In genomic region chr6:85391803-85392202, GRCm38 (mm10) we compare ENCODE assay signal across 10 mouse cellular contexts. TPM values are rescaled to one million over a fixed set of nuclear protein-coding genes. Genes with fewer than 3 reads are reported as not detected.
DNase-seq lines count a peak whose midpoint lies in the region; ATAC-seq and TF ChIP-seq lines count a peak whose summit lies in the region.
"Had no signal": no experiment of that assay in that cellular context is flagged by ENCODE, and none has a peak within 500 bp of the region (broad histone marks: within the 10 kb centered on the region; RNA-seq: fewer than 3 reads in every experiment).

No protein-coding gene starts in this region.

- TF ChIP-seq POLR2A in ES-Bruce4 (IDR thresholded peaks at IDR 0.05; ENCODE audit: insufficient read depth, low read length) = no peak

- H3K4me1 ChIP-seq in hindbrain, embryonic 14.5 days (replicated peaks; ENCODE audit: control insufficient read depth, insufficient read depth, low read length) = no peaks in the 10 kb centered on the region
- no peaks in the 10 kb centered on the region for H3K4me1 ChIP-seq in hindbrain, embryonic 12.5 days
- H3K4me1 ChIP-seq in ES-Bruce4 (ENCODE audit: control insufficient read depth, insufficient read depth, low read length) = no peaks in the 10 kb centered on the region

- no peak for ATAC-seq in hindbrain, embryonic 14.5 days (ENCODE audit: low FRiP score)
- no peak for ATAC-seq in hindbrain, embryonic 12.5 days (ENCODE audit: low FRiP score)

- peak; percentile 71 for TF ChIP-seq CTCF in ES-Bruce4 (IDR thresholded peaks at IDR 0.05; ENCODE audit: low read depth, low read length)

- no peak overlapping the region for H3K4me3 ChIP-seq in hindbrain, embryonic 14.5 days (replicated peaks; ENCODE audit: low read length)
- H3K4me3 ChIP-seq in hindbrain, embryonic 12.5 days = no peak overlapping the region
- H3K4me3 ChIP-seq in ES-Bruce4 (ENCODE audit: low read depth, low read length) = no peak overlapping the region
- H3K4me3 ChIP-seq: erythroblast, embryonic 14.5 days; megakaryocyte, embryonic 14.5 days had no signal

- H3K4me2 ChIP-seq in hindbrain, embryonic 14.5 days (replicated peaks) = no peak overlapping the region
- no peak overlapping the region for H3K4me2 ChIP-seq in hindbrain, embryonic 12.5 days (replicated peaks)

- peak; percentile 77 for DNase-seq in hindbrain, embryonic 14.5 days (ENCODE audit: low spot score)
- peak; percentile 51 for DNase-seq in c-Kit-positive CD71-positive TER-119-positive erythroid progenitor cells, embryonic 14.5 days (ENCODE audit: low spot score)
- peak; percentile 26 to 34 for DNase-seq in gastrocnemius, adult 8-10 months (ENCODE audit: low spot score in 2 of 2)
- DNase-seq in layer of hippocampus, postnatal 25 days (ENCODE audit: extremely low spot score in 1 of 2, low spot score in 1 of 2) = peak; percentile 38 to 83
- DNase-seq in natural killer cell, adult 2 months (ENCODE audit: low spot score in 2 of 2) = peak; percentile 27 to 60
- DNase-seq in urinary bladder, postnatal 10 days (ENCODE audit: low spot score) = peak; percentile 38

- TF ChIP-seq EP300 in ES-Bruce4 (IDR thresholded peaks at IDR 0.05; ENCODE audit: insufficient read depth, low read depth, low read length) = no peak

- no peak overlapping the region for H3K9ac ChIP-seq in hindbrain, embryonic 14.5 days
- no peak overlapping the region for H3K9ac ChIP-seq in hindbrain, embryonic 12.5 days
- H3K9ac ChIP-seq in ES-Bruce4 (ENCODE audit: low read depth, poor library complexity, severe bottlenecking) = no peak overlapping the region

- no peak overlapping the region for H3K27ac ChIP-seq in hindbrain, embryonic 14.5 days
- H3K27ac ChIP-seq in hindbrain, embryonic 12.5 days = no peak overlapping the region
- H3K27ac ChIP-seq in ES-Bruce4 (ENCODE audit: insufficient read depth, low read length) = no peak overlapping the region

- WGBS in hindbrain, embryonic 14.5 days = 12% methylated on average over 5 of the region's 7 CpGs
- 29% methylated on average over 6 of the region's 7 CpGs for WGBS in hindbrain, embryonic 12.5 days

- H3K27me3 ChIP-seq in hindbrain, embryonic 14.5 days (ENCODE audit: control insufficient read depth, insufficient read depth, low read length) = no peaks in the 10 kb centered on the region
- no peaks in the 10 kb centered on the region for H3K27me3 ChIP-seq in hindbrain, embryonic 12.5 days
- no peaks in the 10 kb centered on the region for H3K27me3 ChIP-seq in ES-Bruce4 (ENCODE audit: control insufficient read depth, insufficient read depth, low read length, poor library complexity, severe bottlenecking)

- H3K9me3 ChIP-seq in hindbrain, embryonic 14.5 days (ENCODE audit: control insufficient read depth, low read length) = no peaks in the 10 kb centered on the region
- no peaks in the 10 kb centered on the region for H3K9me3 ChIP-seq in hindbrain, embryonic 12.5 days (replicated peaks)
- H3K9me3 ChIP-seq in ES-Bruce4 (replicated peaks; ENCODE audit: control insufficient read depth, insufficient read depth, low read length, poor library complexity, severe bottlenecking) = no peaks in the 10 kb centered on the region; the same call in 1 of the 2 replicates

- no peaks in the 10 kb centered on the region for H3K36me3 ChIP-seq in hindbrain, embryonic 14.5 days (replicated peaks; ENCODE audit: control insufficient read depth, insufficient read depth)
- H3K36me3 ChIP-seq in hindbrain, embryonic 12.5 days = no peaks in the 10 kb centered on the region
- H3K36me3 ChIP-seq in ES-Bruce4 (ENCODE audit: control insufficient read depth, insufficient read depth, low read length, poor library complexity, severe bottlenecking) = no peaks in the 10 kb centered on the region

RNA-seq across cellular contexts. Expression of gene Rab11fip5, which starts 17.4 kb away (rescaled TPM):
- polyA plus RNA-seq in hindbrain, embryonic 14.5 days (2014; fragmentation: Nextera tagmentation; extraction: Ambion mirVana) = 21.3 and 24.6 TPM in 2 replicates
- polyA plus RNA-seq in hindbrain, embryonic 12.5 days (2016; fragmentation: Nextera tagmentation; extraction: Ambion mirVana) = 10.6 and 12.1 TPM in 2 replicates
- 15.8 and 18.3 TPM in 2 replicates for polyA plus RNA-seq in ES-Bruce4 (2011; ENCODE audit: insufficient read depth, insufficient read length, low read depth, missing spikeins)
- 10 to 100 TPM; 23.8 to 35.6 (median 30.0) TPM for total RNA-seq in gastrocnemius, adult 8-10 months (2022)
- total RNA-seq in layer of hippocampus, postnatal 25 days (2021) = 10 to 100 TPM; 53.8 to 55.3 TPM

RNA-seq across cellular contexts. Expression of gene Noto, which starts 31.9 kb away (rescaled TPM):
- polyA plus RNA-seq in hindbrain, embryonic 14.5 days (2014; fragmentation: Nextera tagmentation; extraction: Ambion mirVana) = not detected in 2 replicates
- polyA plus RNA-seq in hindbrain, embryonic 12.5 days (2016; fragmentation: Nextera tagmentation; extraction: Ambion mirVana) = not detected in 2 replicates
- polyA plus RNA-seq in ES-Bruce4 (2011; ENCODE audit: insufficient read depth, insufficient read length, low read depth, missing spikeins) = not detected in 2 replicates
- total RNA-seq in gastrocnemius, adult 8-10 months (2022) = not detected
- not detected for total RNA-seq in layer of hippocampus, postnatal 25 days (2021)
- polyA plus RNA-seq: erythroblast, embryonic 14.5 days had no signal

RNA-seq across cellular contexts. Expression of gene Smyd5, which starts 40.0 kb away (rescaled TPM):
- 58.8 and 62.9 TPM in 2 replicates for polyA plus RNA-seq in hindbrain, embryonic 14.5 days (2014; fragmentation: Nextera tagmentation; extraction: Ambion mirVana)
- polyA plus RNA-seq in hindbrain, embryonic 12.5 days (2016; fragmentation: Nextera tagmentation; extraction: Ambion mirVana) = 59.5 and 59.8 TPM in 2 replicates
- 42.3 and 44.4 TPM in 2 replicates for polyA plus RNA-seq in ES-Bruce4 (2011; ENCODE audit: insufficient read depth, insufficient read length, low read depth, missing spikeins)
- 1 to 10 TPM; 8.4 to 9.6 (median 8.4) TPM for total RNA-seq in gastrocnemius, adult 8-10 months (2022)
- total RNA-seq in layer of hippocampus, postnatal 25 days (2021) = 10 to 100 TPM; 38.9 to 40.9 TPM

RNA-seq across cellular contexts. Expression of gene Sfxn5, which starts 58.6 kb away (rescaled TPM):
- 27.8 and 30.4 TPM in 2 replicates for polyA plus RNA-seq in hindbrain, embryonic 14.5 days (2014; fragmentation: Nextera tagmentation; extraction: Ambion mirVana)
- polyA plus RNA-seq in hindbrain, embryonic 12.5 days (2016; fragmentation: Nextera tagmentation; extraction: Ambion mirVana) = 6.8 and 10.0 TPM in 2 replicates
- polyA plus RNA-seq in ES-Bruce4 (2011; ENCODE audit: insufficient read depth, insufficient read length, low read depth, missing spikeins) = 6.0 and 7.9 TPM in 2 replicates
- 1 to 10 TPM; 4.2 to 6.0 (median 5.5) TPM for total RNA-seq in gastrocnemius, adult 8-10 months (2022)
- total RNA-seq in layer of hippocampus, postnatal 25 days (2021) = 100 to 1,000 TPM; 168 to 177 TPM

RNA-seq across cellular contexts. Expression of gene Cct7, which starts 59.5 kb away (rescaled TPM):
- polyA plus RNA-seq in hindbrain, embryonic 14.5 days (2014; fragmentation: Nextera tagmentation; extraction: Ambion mirVana) = 566 and 602 TPM in 2 replicates
- 512 and 529 TPM in 2 replicates for polyA plus RNA-seq in hindbrain, embryonic 12.5 days (2016; fragmentation: Nextera tagmentation; extraction: Ambion mirVana)
- polyA plus RNA-seq in ES-Bruce4 (2011; ENCODE audit: insufficient read depth, insufficient read length, low read depth, missing spikeins) = 463 and 467 TPM in 2 replicates
- 100 to 1,000 TPM; 139 to 146 (median 144) TPM for total RNA-seq in gastrocnemius, adult 8-10 months (2022)
- 100 to 1,000 TPM; 194 to 226 TPM for total RNA-seq in layer of hippocampus, postnatal 25 days (2021)
